Mouse (Mus musculus) forebrain, embryonic 12.5 days (tissue): ENCODE measurements around the gene Btn2a2. TPM values are rescaled to one million over a fixed set of nuclear protein-coding genes. Genes with fewer than 3 reads are reported as not detected.

Experiments used
- microRNA-seq: library from miRNA; unstranded; fragments of <30 nt; microRNA quantifications from one replicate; pipeline ENCODE4, GENCODE M21; 2017
- polyA plus RNA-seq: library from polyadenylated mRNA; unstranded; fragments of >200 nt; fragmentation: Nextera tagmentation; extraction: Ambion mirVana; gene quantifications from 2 replicates; pipeline ENCODE4 v1.2.1, GENCODE M21; 2016

Gene Btn2a2
- polyA plus RNA-seq, 1 experiment from 2014 or later: 0.23 TPM

Small RNA genes within 50 kb of the gene (microRNA-seq; reads per million reads assigned to microRNA genes)
- gene Gm44297 (not detected), gene n-TStga1 (not detected)

Other genes starting within 250 kb of the Btn2a2 start
- gene Vmn1r223, start 241.7 kb downstream of the Btn2a2 start, polyA plus RNA-seq: not detected in 2 replicates
- 64.1 and 65.6 TPM in 2 replicates for gene Zfp322a, start 119.6 kb downstream of the Btn2a2 start, polyA plus RNA-seq
- gene Abt1, start 65.0 kb downstream of the Btn2a2 start, polyA plus RNA-seq: 13.0 and 13.2 TPM in 2 replicates
- 0.18 and 0.36 TPM in 2 replicates for gene Btn1a1, start 23.0 kb downstream of the Btn2a2 start, polyA plus RNA-seq
- 7.2 and 8.7 TPM in 2 replicates for gene Hist1h4h, start 42.2 kb upstream of the Btn2a2 start, polyA plus RNA-seq
- 9.3 and 10.7 TPM in 2 replicates for gene Hist1h2af, start 45.0 kb upstream of the Btn2a2 start, polyA plus RNA-seq
- gene Hist1h3g, start 46.6 kb upstream of the Btn2a2 start, polyA plus RNA-seq: 7.2 and 8.3 TPM in 2 replicates
- gene Hist1h2bh, start 54.5 kb upstream of the Btn2a2 start, polyA plus RNA-seq: 0.87 and 0.95 TPM in 2 replicates
- 0.99 and 1.5 TPM in 2 replicates for gene Hist1h3f, start 55.2 kb upstream of the Btn2a2 start, polyA plus RNA-seq
- 0.74 and 1.4 TPM in 2 replicates for gene Hist1h4f, start 62.8 kb upstream of the Btn2a2 start, polyA plus RNA-seq
- gene Hist1h1d, start 64.4 kb upstream of the Btn2a2 start, polyA plus RNA-seq: 0.47 and 0.56 TPM in 2 replicates
- 5.7 and 7.6 TPM in 2 replicates for gene Hist1h3e, start 73.5 kb upstream of the Btn2a2 start, polyA plus RNA-seq
- gene Hist1h2ae, start 82.4 kb upstream of the Btn2a2 start, polyA plus RNA-seq: 115 and 138 TPM in 2 replicates
- gene Hist1h2bg, start 82.5 kb upstream of the Btn2a2 start, polyA plus RNA-seq: 8.9 and 11.4 TPM in 2 replicates
- gene Hist1h2bf, start 85.3 kb upstream of the Btn2a2 start, polyA plus RNA-seq: 7.2 and 9.5 TPM in 2 replicates
- gene Hist1h2ad, start 85.5 kb upstream of the Btn2a2 start, polyA plus RNA-seq: 1.3 and 3.7 TPM in 2 replicates
- gene Hist1h3d, start 86.9 kb upstream of the Btn2a2 start, polyA plus RNA-seq: 5.8 and 6.6 TPM in 2 replicates
- 137 and 142 TPM in 2 replicates for gene Hist1h4d, start 92.7 kb upstream of the Btn2a2 start, polyA plus RNA-seq
- gene Hist1h2be, start 132.3 kb upstream of the Btn2a2 start, polyA plus RNA-seq: 3.0 and 3.7 TPM in 2 replicates
- gene Hist1h1e, start 133.7 kb upstream of the Btn2a2 start, polyA plus RNA-seq: 26.3 and 26.6 TPM in 2 replicates
- gene Hist1h2ac, start 195.1 kb upstream of the Btn2a2 start, polyA plus RNA-seq: 1.4 and 1.6 TPM in 2 replicates
- 34.6 and 36.5 TPM in 2 replicates for gene Hist1h2bc, start 195.3 kb upstream of the Btn2a2 start, polyA plus RNA-seq
- not detected in 2 replicates for gene Hist1h1t, start 207.0 kb upstream of the Btn2a2 start, polyA plus RNA-seq
- gene Hist1h4c, start 209.6 kb upstream of the Btn2a2 start, polyA plus RNA-seq: 6.1 and 9.8 TPM in 2 replicates
- gene Hfe, start 222.0 kb upstream of the Btn2a2 start, polyA plus RNA-seq: 2.0 and 2.5 TPM in 2 replicates
- gene Hist1h1c, start 250.0 kb upstream of the Btn2a2 start, polyA plus RNA-seq: 15.2 and 15.9 TPM in 2 replicates